Mouse (Mus musculus): ENCODE measurements at regions not wholly inside any gene's neighbourhood (a gene's known extent, or its start where the extent isn't known, plus 50 kb on each side); places are given as distances from the start of the nearest gene placed in this dataset.

DNA sequence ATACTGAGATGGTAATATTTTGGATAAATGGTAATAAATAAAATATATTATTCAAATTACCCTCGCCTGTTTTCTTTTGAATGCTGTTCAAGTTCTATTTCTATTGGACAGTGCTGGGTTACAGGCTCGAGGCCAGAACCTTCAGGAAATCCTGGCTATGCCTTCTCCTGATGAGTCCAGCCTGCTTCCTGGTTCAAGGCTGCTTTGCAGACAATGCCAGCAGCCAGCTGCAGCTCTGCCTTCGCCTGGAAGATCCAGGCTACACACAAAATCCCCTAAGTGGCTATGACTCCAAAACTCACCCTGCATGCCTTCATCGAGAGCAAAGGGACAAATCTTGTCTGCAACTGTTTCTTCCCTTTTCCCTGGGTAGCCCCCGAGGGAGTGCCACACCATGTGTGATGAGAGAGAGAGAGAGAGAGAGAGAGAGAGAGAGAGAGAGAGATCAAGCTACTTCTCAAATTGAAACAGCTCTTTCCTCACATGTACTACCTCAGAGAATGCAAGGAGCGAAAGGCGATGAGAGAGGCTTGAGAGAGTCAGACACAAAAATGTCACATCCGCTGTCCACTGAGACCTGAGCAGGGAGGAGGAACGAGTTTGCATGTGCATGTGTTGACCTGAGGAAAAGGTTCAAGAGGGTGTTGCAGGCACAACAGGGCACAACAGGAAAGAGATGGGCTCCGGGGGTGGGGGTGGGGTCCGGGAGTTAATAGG, 319.7 kb downstream of the Bcor start:
- no peak for DNase-seq (ENCODE audit: low spot score in 2 of 2)

DNA sequence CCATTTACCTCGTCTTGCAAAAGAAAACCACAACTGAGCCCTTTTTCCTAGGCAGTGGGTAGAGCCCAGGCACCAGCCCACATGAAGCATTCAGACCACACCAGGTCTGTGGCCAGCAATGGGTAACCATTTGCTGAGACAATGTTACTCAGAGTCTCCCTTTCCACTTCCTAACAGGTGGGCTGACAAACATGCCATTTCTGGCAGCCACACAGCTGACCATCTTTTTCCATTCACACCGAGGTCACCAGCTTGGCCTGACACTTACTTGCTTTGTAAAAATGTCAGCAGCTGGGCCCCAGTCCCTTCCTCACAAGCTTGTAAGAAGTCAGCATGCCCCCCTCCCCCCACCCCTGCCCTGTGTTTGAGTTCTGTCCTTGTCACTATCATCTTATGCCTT, 314.6 kb downstream of the Bcor start:
- no peak for DNase-seq (ENCODE audit: low spot score in 2 of 2)

- no peak for DNase-seq (ENCODE audit: low spot score in 2 of 2)
Observed at GRCm38 (mm10) chrX:11855910-11856309, 304.2 kb downstream of the Bcor start.

DNA sequence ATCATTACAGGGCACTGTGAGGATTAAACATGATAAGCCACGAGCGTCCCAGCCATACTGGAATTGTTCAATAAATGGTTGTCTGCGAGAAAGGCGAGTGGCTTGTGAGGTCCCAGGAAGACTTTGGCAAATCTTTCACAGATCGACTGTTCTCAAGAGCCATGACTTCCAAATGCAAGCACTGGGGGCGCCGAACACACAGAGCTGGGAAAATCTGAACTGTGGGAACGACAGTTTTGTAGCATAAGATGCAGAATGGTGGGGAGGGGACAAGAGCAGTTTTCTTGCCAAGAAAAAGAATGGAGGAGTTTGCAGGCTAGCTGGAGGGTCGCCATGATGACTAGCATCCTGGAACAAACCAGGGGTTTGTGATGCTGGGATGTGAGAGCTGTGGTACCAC, 300.8 kb downstream of the Bcor start:
- no peak for DNase-seq (ENCODE audit: low spot score in 2 of 2)

- no peak for DNase-seq (ENCODE audit: low spot score in 2 of 2)
Observed at GRCm38 (mm10) chrX:11861119-11861708, 298.9 kb downstream of the Bcor start.

DNA sequence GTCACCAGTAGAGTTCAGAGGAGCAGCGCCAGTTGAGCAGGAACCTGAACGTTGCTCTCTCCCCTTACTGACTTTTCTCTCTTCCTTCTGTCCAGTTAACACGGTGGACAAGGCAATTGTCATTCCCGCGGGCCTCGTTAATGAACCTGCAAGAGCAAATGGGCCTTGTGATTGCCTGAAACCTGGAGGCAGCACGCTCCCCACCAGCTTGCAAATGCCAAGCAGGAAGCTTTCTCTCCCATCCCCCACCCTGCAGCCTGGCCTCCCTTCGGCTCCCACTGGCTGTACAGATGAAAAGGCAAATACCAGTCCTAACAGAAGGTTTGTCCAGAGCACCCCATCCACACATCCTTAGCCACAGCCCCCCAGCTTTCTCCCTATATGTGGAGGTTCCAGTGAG, 298.3 kb downstream of the Bcor start:
- no peak for DNase-seq (ENCODE audit: low spot score in 2 of 2)

GRCm38 (mm10) chrX:11863106-11863505, 297.0 kb downstream of the Bcor start:
- DNase-seq (ENCODE audit: low spot score in 2 of 2): no peak

DNA sequence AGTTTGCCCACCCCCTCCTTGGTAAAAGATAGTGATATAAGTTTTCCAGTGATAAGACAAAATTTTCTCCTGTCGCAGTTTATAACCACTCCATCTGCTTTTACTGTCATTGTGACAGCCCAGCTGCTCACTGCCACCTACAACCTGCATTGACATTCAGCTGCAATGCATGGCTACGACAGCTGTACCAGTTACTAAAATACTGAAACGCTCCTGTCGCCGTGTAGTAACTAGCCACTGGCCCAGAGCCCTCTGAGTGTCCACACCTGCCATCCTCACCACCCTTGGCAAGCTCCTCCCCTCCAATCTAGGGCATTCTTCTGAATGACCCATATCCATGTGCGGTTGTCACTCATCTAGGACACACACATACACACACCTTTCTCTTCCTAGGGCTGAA, 286.2 kb downstream of the Bcor start:
- DNase-seq (ENCODE audit: low spot score in 2 of 2): no peak

DNA sequence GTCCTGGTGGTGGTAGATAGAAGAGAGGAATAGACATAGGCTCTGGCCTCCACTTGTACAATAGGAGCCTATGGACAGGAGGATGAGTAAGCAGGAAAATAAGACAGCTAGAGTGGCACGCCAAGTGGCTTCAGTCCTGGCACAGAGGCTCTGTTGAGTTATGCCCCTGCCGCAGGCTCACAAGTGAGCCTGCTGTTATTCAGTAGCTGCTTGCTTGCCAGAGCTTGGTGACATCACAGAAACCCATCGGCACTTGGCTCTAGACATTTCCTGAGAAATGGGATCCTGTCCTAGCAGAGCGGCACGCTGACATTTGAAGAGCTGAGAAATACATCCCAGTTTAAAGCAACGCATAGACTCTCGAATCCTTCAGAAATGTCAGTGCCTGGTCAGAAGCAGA, 283.5 kb downstream of the Bcor start:
- no peak for DNase-seq (ENCODE audit: low spot score in 2 of 2)

DNA sequence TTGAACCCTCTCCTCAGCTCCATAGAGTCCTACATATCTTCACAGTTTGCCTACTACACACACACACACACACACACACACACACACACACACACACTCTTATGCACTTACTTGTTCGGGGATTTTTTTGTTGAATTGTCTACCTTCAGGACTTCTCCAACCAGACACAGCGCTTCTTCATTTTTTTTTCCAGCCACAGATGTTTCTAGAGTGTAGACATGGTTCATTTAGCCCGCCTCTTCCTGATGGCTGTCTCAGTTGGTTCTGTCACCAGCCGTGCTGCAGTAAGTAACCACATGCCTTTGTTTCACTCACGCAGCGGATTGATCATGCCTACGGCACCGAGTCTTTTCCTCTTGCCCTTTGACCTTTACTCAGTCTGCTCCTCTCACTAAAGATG, 282.1 kb downstream of the Bcor start:
- DNase-seq (ENCODE audit: low spot score in 2 of 2): no peak

- peak; percentile 17 to 23 for DNase-seq (ENCODE audit: low spot score in 2 of 2)
Observed at GRCm38 (mm10) chrX:11880972-11881371, 279.2 kb downstream of the Bcor start.

DNA sequence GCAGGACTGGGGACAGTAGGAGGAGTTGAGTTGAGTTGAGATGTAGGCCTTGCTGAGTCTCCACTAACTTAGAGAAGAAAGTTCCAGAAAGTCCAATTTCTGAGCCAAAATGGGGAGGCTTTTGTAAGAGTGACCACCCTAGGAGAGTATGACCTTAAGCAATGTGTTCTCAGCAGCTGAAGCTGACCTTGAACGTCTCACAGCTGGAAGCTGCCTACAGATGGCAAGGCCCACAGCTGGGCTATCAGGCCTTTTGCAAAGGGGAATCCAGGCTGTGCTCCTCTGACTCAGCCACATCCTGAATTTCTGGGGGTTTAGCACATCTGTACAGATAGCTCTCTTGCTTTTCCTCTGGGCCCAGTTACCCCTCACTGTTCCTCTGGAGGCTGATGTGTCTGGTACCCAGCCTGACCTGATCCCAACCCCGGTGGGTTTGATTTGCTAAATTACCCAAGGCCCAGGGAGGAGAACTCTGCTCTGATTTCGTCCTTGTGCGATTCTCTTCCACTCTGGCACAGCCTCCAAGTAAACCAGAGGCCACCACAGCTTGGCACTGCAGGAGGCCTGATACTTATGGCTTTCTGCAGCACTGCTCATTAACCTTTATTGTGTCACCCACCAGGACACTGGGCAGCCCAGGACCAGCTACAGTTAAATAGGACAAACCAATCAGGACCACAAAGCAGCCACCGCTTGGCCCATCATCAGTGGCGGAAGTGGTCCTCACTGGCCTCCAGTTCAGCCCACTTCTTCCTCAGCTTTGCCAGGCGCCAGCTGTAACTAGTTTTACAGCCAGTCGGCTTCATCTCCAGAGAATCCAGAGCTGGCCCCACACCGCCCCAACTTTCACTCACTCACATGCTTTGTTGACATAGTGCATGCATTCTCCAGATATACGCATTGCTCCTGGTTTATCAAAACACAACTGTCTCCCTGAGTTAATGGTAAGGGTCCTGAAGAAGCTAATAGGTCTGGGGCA, 276.1 kb downstream of the Bcor start:
- DNase-seq (ENCODE audit: low spot score in 2 of 2): no peak

- DNase-seq (ENCODE audit: low spot score in 2 of 2): peak; percentile 71 to 75
Observed at GRCm38 (mm10) chrX:11892396-11892795, 267.8 kb downstream of the Bcor start.

DNA sequence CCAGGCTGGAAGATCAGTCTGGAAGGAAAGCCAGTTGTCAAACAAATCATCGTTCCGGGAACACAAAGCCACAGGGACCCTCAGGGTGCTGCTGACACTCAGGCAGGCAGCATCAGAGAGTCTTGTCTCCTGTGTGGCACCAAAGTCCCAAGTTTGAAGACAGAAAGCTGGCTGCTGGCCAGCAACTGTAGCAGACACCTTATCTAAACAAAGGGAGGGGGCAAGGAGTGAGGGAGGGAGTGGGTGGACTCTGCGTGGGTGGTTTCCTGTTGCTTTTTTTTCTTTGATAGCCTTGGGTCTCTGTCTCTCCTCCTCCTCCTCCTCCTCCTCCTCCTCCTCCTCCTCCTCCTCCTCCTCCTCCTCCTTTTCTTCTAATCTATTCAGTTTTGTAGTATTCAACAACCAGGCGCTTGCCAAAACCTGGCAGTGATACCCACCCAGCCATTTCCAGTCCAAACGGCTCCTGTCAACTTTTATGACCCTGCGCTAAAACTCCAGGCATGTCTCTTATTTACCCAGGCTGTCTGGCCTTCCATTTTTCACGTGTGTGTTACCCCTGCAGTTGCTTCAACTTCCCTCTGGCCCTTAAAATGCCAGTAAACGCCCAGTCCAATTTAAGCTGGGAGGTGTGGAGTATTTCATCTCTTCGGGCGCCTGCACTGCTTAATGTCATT, 266.4 kb downstream of the Bcor start:
- peak; percentile 29 to 30 for DNase-seq (ENCODE audit: low spot score in 2 of 2)

- DNase-seq (ENCODE audit: low spot score in 2 of 2): no peak
Observed at GRCm38 (mm10) chrX:11894280-11894662, 265.9 kb downstream of the Bcor start.

- DNase-seq (ENCODE audit: low spot score in 2 of 2): no peak
Observed at GRCm38 (mm10) chrX:11895396-11895795, 264.8 kb downstream of the Bcor start.

- no peak for DNase-seq (ENCODE audit: low spot score in 2 of 2)
Observed at GRCm38 (mm10) chrX:11898280-11898679, 261.9 kb downstream of the Bcor start.

DNA sequence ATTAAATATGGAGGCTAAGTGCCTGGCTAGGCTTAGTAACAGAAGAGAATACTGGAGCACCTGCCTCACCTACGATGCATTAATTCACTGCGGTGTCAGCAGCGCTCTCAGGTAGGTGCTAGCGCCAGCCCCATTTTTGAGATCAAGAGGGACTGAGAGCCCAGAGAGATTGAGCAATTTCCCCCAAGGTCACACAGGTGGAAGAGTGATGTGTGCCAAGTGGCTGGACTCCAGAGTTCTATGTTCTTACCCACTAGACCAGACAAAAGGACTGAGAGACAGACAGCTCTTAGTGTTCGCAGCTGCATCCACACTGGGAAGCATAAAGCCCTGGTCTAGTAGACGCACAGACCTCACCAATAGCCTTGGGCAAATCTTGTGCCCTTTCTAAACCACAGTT, 261.1 kb downstream of the Bcor start:
- DNase-seq (ENCODE audit: low spot score in 2 of 2): no peak

DNA sequence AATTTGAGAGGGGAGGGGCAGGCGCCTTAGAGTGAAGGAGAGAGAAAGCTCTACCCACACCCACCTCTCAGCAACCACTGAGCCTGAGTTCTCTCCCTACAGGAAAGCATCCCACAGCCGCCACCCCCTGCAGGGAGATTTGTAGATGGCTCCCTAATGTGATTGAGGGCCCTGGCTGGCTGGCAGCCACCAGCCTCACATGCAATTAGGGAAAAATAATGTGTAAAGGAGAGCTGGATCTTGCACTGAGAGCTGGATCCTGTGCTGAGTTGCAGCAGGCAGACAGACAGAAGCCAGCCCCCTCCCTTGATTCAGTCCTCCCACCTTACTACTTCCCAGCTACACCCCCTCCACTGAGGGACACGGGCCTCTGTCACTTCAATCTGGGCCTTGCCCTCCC, 260.2 kb downstream of the Bcor start:
- no peak for DNase-seq (ENCODE audit: low spot score in 2 of 2)

DNA sequence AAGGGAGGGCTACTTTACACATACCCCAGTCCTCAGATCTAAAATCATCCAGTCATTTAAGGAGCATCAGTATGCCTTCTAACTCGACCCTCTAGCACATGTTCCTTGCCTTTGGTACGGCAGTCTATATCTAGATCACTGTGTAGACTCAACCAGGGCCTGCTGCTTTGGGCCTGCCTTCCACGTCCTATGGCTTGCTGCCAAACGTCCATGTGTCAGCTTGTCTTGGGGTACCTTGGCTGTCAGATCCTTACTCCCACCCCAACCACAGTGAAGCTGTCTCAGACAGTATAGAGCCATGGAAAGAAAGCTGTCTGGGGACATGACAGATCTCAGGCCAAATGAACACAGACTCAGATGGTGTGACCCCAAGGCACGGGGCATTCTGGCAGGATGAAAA, 258.4 kb downstream of the Bcor start:
- DNase-seq (ENCODE audit: low spot score in 2 of 2): no peak

DNA sequence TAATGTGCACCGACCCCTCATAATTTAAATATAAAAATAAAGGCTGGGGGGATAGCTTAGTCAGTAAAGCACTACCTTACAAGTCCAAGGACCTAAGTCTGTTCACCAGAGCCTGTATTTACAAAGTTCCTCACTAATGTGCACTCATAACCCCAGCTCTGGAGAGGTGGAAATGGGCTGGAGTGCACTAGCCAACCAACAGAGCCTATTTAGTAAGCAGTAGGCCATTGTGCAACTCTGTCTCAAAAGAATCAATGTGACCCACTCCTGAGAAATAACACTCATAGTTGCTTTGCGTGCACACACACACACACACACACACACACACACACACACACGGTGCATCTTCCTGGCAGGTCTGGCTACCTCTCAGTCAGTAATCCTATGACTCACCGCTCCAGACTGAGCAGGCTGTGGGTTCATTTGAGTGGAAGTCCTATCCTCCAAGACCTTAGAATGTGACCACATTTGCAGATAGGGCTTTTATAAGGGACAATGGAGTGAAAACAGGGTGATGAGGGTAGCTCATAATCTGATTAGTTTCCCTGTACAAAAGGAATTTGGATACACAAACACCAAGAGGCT, 256.9 kb downstream of the Bcor start:
- no peak for DNase-seq (ENCODE audit: low spot score in 2 of 2)

GRCm38 (mm10) chrX:11905231-11905630, 254.9 kb downstream of the Bcor start:
- no peak for DNase-seq (ENCODE audit: low spot score in 2 of 2)
